Comparison of ENCODE assay signal across 18 mouse cellular contexts in the genomic region with DNA sequence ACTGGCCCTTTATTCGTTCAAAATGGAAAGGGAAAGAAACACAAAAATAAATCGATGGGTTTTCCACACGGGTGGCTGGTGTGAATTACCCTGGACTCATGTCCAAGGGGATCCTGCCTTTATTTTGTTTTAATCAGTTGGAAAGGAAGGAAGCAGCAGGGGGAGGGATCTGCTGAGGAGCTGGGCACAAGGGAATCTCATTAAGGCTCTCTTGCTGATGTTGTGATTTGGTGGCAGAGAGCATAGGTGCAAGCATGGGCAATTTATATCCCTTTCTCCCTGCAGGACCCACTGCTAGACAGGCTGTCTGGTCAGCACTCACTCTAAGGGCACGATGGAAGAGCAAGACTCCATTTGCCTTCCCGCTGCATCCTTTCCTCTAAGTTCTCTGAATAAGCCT.
DNase-seq lines count a peak whose midpoint lies in the region; ATAC-seq and TF ChIP-seq lines count a peak whose summit lies in the region.
"Had no signal": no experiment of that assay in that cellular context is flagged by ENCODE, and none has a peak within 500 bp of the region (broad histone marks: within the 10 kb centered on the region; RNA-seq: fewer than 3 reads in every experiment).

No protein-coding gene starts in this region.

- no peak for TF ChIP-seq CTCF in hindbrain, postnatal 0 days (IDR thresholded peaks at IDR 0.05; ENCODE audit: low read depth)

- H3K36me3 ChIP-seq in hindbrain, embryonic 11.5 days (ENCODE audit: control insufficient read depth, insufficient read depth, low read length): no peaks in the 10 kb centered on the region
- no peaks in the 10 kb centered on the region for H3K36me3 ChIP-seq in hindbrain, postnatal 0 days (ENCODE audit: insufficient read depth, low read length)
- no peaks in the 10 kb centered on the region for H3K36me3 ChIP-seq in neural tube, embryonic 12.5 days
- no peaks in the 10 kb centered on the region for H3K36me3 ChIP-seq in forebrain, embryonic 14.5 days (ENCODE audit: control insufficient read depth, insufficient read depth, low read length)

- H3K27me3 ChIP-seq in hindbrain, embryonic 11.5 days (ENCODE audit: control insufficient read depth, insufficient read depth, low read length): no peaks in the 10 kb centered on the region
- no peaks in the 10 kb centered on the region for H3K27me3 ChIP-seq in hindbrain, postnatal 0 days (ENCODE audit: insufficient read depth, low read length)
- no peaks in the 10 kb centered on the region for H3K27me3 ChIP-seq in neural tube, embryonic 12.5 days (replicated peaks)
- H3K27me3 ChIP-seq in forebrain, embryonic 14.5 days (replicated peaks; ENCODE audit: control insufficient read depth, insufficient read depth, low read length): no peaks in the 10 kb centered on the region
- H3K27me3 ChIP-seq: Patski had no signal

- H3K4me1 ChIP-seq in hindbrain, embryonic 11.5 days (replicated peaks; ENCODE audit: control insufficient read depth, insufficient read depth, low read length): no peaks in the 10 kb centered on the region
- H3K4me1 ChIP-seq in hindbrain, postnatal 0 days (ENCODE audit: insufficient read depth, low read length): no peaks in the 10 kb centered on the region
- no peaks in the 10 kb centered on the region for H3K4me1 ChIP-seq in neural tube, embryonic 12.5 days
- H3K4me1 ChIP-seq in forebrain, embryonic 14.5 days (ENCODE audit: control insufficient read depth, insufficient read depth, low read length): 0 out of 2 replicates have a peak, but pooled peaks cover 3% of the 10 kb centered on the region

- no peaks in the 10 kb centered on the region for H3K9me3 ChIP-seq in hindbrain, embryonic 11.5 days (ENCODE audit: control insufficient read depth, low read length)
- H3K9me3 ChIP-seq in hindbrain, postnatal 0 days (ENCODE audit: low read length): no peaks in the 10 kb centered on the region
- H3K9me3 ChIP-seq in neural tube, embryonic 12.5 days: no peaks in the 10 kb centered on the region
- H3K9me3 ChIP-seq in forebrain, embryonic 14.5 days (replicated peaks; ENCODE audit: control insufficient read depth, low read length): no peaks in the 10 kb centered on the region

- no peak for DNase-seq in hindbrain, embryonic 11.5 days (ENCODE audit: low spot score)
- no peak for DNase-seq in hindbrain, postnatal 0 days (ENCODE audit: low spot score)
- no peak for DNase-seq in neural tube, embryonic 10.5 days (ENCODE audit: extremely low spot score, low spot score)
- DNase-seq in forebrain, embryonic 14.5 days (ENCODE audit: low spot score): peak; percentile 9
- no peak for DNase-seq in gastrocnemius, postnatal 36 days
- no peak for DNase-seq in urinary bladder, adult 2 months (ENCODE audit: low spot score)
- DNase-seq: adrenal gland, postnatal 14 days; cerebellum, adult 8-10 months; gastrocnemius, postnatal 14 days; kidney, adult 2 months; kidney, postnatal 14 days; left cerebral cortex, postnatal 4 days; lung, adult 18-20 months; lung, postnatal 36 days had no signal

- H3K27ac ChIP-seq in hindbrain, embryonic 11.5 days (ENCODE audit: low read depth, low read length): no peak overlapping the region
- H3K27ac ChIP-seq in hindbrain, postnatal 0 days: no peak overlapping the region
- H3K27ac ChIP-seq in neural tube, embryonic 12.5 days: no peak overlapping the region
- no peak overlapping the region for H3K27ac ChIP-seq in forebrain, embryonic 14.5 days (ENCODE audit: low read depth, low read length)

- H3K4me3 ChIP-seq in hindbrain, embryonic 11.5 days (ENCODE audit: low read depth, low read length): no peak overlapping the region
- no peak overlapping the region for H3K4me3 ChIP-seq in hindbrain, postnatal 0 days (ENCODE audit: low read length)
- no peak overlapping the region for H3K4me3 ChIP-seq in neural tube, embryonic 12.5 days
- H3K4me3 ChIP-seq in forebrain, embryonic 14.5 days (ENCODE audit: low read depth, low read length): no peak overlapping the region

- no peak overlapping the region for H3K9ac ChIP-seq in hindbrain, embryonic 11.5 days (ENCODE audit: low read depth, low read length)
- no peak overlapping the region for H3K9ac ChIP-seq in hindbrain, postnatal 0 days (replicated peaks; ENCODE audit: low read length)
- H3K9ac ChIP-seq in neural tube, embryonic 12.5 days: no peak overlapping the region
- no peak overlapping the region for H3K9ac ChIP-seq in forebrain, embryonic 14.5 days (ENCODE audit: low read length)

- no peak overlapping the region for H3K4me2 ChIP-seq in hindbrain, embryonic 11.5 days (replicated peaks; ENCODE audit: low read depth, low read length)
- H3K4me2 ChIP-seq in hindbrain, postnatal 0 days (ENCODE audit: low read depth, low read length): no peak overlapping the region
- H3K4me2 ChIP-seq in neural tube, embryonic 12.5 days (replicated peaks): 0 out of 2 replicates have a peak overlapping the region, but pooled peaks have one; percentile 7
- 0 out of 2 replicates have a peak overlapping the region, but pooled peaks have one; percentile 9 for H3K4me2 ChIP-seq in forebrain, embryonic 14.5 days (ENCODE audit: low read length)

- ATAC-seq in hindbrain, embryonic 11.5 days (ENCODE audit: low FRiP score): peak; percentile 65
- no peak for ATAC-seq in hindbrain, postnatal 0 days
- no peak for ATAC-seq in neural tube, embryonic 12.5 days (ENCODE audit: low FRiP score, low read depth)
- peak; percentile 54 for ATAC-seq in forebrain, embryonic 14.5 days
- ATAC-seq: activated CD4-positive, CD25-positive, alpha-beta regulatory T cell, adult 4 months; midbrain, embryonic 16.5 days; Patski had no signal

- 33% methylated on average over 5 of the region's 5 CpGs for WGBS in hindbrain, embryonic 11.5 days
- WGBS in hindbrain, postnatal 0 days: 35% methylated on average over 5 of the region's 5 CpGs
- WGBS in neural tube, embryonic 12.5 days: 45% methylated on average over 5 of the region's 5 CpGs
- 12% methylated on average over 5 of the region's 5 CpGs for WGBS in forebrain, embryonic 14.5 days

- intact Hi-C loops in gastrocnemius, postnatal 36 days (cut with DNase I): no loop called here

Comparison
In these comparisons a context has a peak if more than half of its experiments do, and no peak if none do; other contexts are left out.
1. ATAC-seq: peak in hindbrain, embryonic 11.5 days (single experiment) and forebrain, embryonic 14.5 days (single experiment); none in hindbrain, postnatal 0 days (single experiment) and neural tube, embryonic 12.5 days (single experiment).
2. H3K4me2 ChIP-seq: peak in neural tube, embryonic 12.5 days (single experiment) and forebrain, embryonic 14.5 days (single experiment); none in hindbrain, embryonic 11.5 days (single experiment) and hindbrain, postnatal 0 days (single experiment).